Mouse (Mus musculus) lung, embryonic 15.5 days (tissue): ENCODE data around the gene Rbm8a. TPM values are rescaled to one million over a fixed set of nuclear protein-coding genes. Genes with fewer than 3 reads are reported as not detected.

ENCODE experiments used
- ATAC-seq: fragments of 200-750 bp; cut with Nextera tagmentation; 2 replicates; pipeline ENCODE4 v1.8.0; 2017; ENCODE audit warnings: moderate number of reproducible peaks, borderline replicate concordance; ENCODE audit not compliant: low FRiP score, low TSS enrichment; ENCODE audit errors: extremely low read depth
- H3K27ac ChIP-seq: fragments of 300-500 bp; sonication (generic); 2 replicates; pipeline ENCODE4 v1.5.1; 2015; ENCODE audit warnings: moderate library complexity, mild to moderate bottlenecking, inconsistent platforms
- H3K27me3 ChIP-seq: fragments of 300-500 bp; sonication (generic); 2 replicates; pipeline ENCODE4 v1.6.1; 2015; ENCODE audit warnings: inconsistent platforms
- H3K36me3 ChIP-seq: fragments of 300-500 bp; sonication (generic); 2 replicates; pipeline ENCODE4 v1.6.1; 2015; ENCODE audit warnings: inconsistent platforms
- H3K4me1 ChIP-seq: fragments of 300-500 bp; sonication (generic); 2 replicates; pipeline ENCODE4 v1.6.1; 2015; ENCODE audit warnings: inconsistent platforms
- H3K4me2 ChIP-seq: fragments of 300-500 bp; sonication (generic); 2 replicates; pipeline ENCODE4 v1.6.1; 2015; ENCODE audit warnings: inconsistent platforms, mild to moderate bottlenecking, moderate library complexity
- H3K4me3 ChIP-seq: fragments of 300-500 bp; sonication (generic); 2 replicates; pipeline ENCODE4 v1.5.1; 2015; ENCODE audit warnings: mild to moderate bottlenecking, inconsistent platforms
- H3K9ac ChIP-seq: fragments of 300-500 bp; sonication (generic); 2 replicates; pipeline ENCODE4 v1.6.1; 2015; ENCODE audit warnings: inconsistent platforms
- H3K9me3 ChIP-seq: fragments of 300-500 bp; sonication (generic); 2 replicates; pipeline ENCODE4 v1.6.1; 2016; ENCODE audit warnings: inconsistent platforms
- WGBS: fragments of 180-500 bp; shearing (Covaris S2); methylation state at CpG from one replicate; pipeline ENCODE4 v1.1.7; 2015; 5-methylcytosine and 5-hydroxymethylcytosine counted together
- polyA plus RNA-seq: library from polyadenylated mRNA; unstranded; fragments of >200 nt; fragmentation: Nextera tagmentation; extraction: Ambion mirVana; gene quantifications from 2 replicates; pipeline ENCODE4 v1.2.1, GENCODE M21; 2015

The Rbm8a gene
- polyA plus RNA-seq, 1 experiment from 2014 or later = 127 TPM

DNA sequence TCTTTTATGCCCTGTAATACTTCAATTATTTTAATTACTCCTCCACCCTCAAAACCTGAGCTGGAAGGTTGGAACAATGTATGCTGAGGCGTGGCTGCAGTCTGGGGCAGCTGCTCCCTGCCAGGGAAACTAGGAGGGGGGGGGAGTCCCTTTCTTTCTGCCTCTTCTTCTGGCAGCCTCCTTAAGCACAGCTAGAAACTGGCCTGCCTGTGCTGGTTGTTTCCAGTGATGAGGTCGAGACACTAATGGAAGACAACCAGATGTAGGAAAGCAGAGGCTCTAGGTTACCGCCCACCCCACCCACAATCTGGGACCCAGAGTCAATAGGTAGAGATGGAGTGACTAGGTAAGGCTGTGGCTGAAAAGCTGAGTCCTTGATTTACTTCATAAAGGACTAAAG, 46.0 kb downstream of the Rbm8a start:
- WGBS = 57% methylated on average over 3 of the region's 3 CpGs
- no peak overlapping the region for H3K27ac ChIP-seq
- no peaks in the 10 kb centered on the region for H3K36me3 ChIP-seq
- no peak overlapping the region for H3K9ac ChIP-seq
- H3K9me3 ChIP-seq = no peaks in the 10 kb centered on the region
- H3K4me2 ChIP-seq = no peak overlapping the region
- H3K4me1 ChIP-seq = 0 out of 2 replicates have a peak, but pooled peaks cover under 1% of the 10 kb centered on the region
- H3K27me3 ChIP-seq = peaks cover 15% of the 10 kb centered on the region
- ATAC-seq = no peak
- H3K4me3 ChIP-seq = no peak overlapping the region

DNA sequence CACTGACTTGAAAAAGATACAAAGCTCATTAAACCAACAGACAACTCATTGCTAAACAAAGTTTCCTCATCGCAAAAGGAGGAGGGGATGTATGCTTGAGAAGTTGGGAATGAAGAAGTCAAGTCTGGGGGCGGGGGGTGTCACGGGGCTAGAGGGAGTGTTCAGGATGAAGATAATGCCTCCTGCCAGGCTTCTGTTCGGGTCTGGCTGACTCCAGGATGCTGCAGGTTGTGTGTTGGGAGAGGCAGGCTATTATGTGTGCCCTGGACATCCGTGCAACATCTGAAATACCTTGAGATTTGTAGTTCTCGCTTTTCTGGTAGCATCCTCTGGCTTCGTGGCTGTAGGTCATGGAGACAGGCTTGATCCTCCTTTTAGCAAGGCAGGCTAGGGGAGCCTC, 48.7 kb downstream of the Rbm8a start:
- Histone ChIP-seq H3K4me2 (no peak overlapping the region), H3K9me3 (no peaks in the 10 kb centered on the region), H3K27me3 (peaks cover 25% of the 10 kb centered on the region), H3K4me3 (no peak overlapping the region), H3K9ac (no peak overlapping the region), H3K27ac (no peak overlapping the region), H3K36me3 (no peaks in the 10 kb centered on the region), H3K4me1 (no peaks in the 10 kb centered on the region)
- 66% methylated on average over 7 of the region's 7 CpGs for WGBS
- no peak for ATAC-seq

DNA sequence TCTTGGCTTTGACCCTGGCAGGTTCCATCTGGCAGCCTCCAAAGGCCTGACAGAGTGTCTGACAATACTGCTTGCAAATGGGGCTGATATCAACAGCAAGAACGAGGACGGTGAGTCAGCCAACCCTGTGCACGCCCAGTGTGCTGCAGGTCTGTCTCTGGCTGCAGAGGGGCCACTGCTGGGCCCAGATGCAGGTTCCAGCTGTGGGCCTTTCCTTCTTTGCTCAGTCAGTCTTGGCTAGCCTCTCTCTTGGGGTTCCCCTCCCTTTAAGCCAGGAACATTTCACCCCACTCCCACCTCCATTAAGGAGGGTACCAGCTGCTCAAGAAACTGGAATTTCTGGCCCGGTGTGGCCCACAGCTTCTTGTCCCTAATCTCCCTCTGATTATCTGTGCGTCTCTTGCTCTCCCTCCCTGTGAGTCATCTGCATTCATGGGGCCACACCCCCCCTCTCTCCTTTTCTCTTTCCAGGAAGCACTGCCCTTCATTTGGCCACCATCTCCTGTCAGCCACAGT, 49.5 kb downstream of the Rbm8a start:
- Histone ChIP-seq H3K4me1 (no peaks in the 10 kb centered on the region), H3K4me3 (no peak overlapping the region), H3K36me3 (no peaks in the 10 kb centered on the region), H3K27ac (no peak overlapping the region), H3K9me3 (no peaks in the 10 kb centered on the region), H3K9ac (no peak overlapping the region), H3K27me3 (peaks cover 33% of the 10 kb centered on the region), H3K4me2 (no peak overlapping the region)
- ATAC-seq = no peak
- 34% methylated on average over 5 of the region's 5 CpGs for WGBS

DNA sequence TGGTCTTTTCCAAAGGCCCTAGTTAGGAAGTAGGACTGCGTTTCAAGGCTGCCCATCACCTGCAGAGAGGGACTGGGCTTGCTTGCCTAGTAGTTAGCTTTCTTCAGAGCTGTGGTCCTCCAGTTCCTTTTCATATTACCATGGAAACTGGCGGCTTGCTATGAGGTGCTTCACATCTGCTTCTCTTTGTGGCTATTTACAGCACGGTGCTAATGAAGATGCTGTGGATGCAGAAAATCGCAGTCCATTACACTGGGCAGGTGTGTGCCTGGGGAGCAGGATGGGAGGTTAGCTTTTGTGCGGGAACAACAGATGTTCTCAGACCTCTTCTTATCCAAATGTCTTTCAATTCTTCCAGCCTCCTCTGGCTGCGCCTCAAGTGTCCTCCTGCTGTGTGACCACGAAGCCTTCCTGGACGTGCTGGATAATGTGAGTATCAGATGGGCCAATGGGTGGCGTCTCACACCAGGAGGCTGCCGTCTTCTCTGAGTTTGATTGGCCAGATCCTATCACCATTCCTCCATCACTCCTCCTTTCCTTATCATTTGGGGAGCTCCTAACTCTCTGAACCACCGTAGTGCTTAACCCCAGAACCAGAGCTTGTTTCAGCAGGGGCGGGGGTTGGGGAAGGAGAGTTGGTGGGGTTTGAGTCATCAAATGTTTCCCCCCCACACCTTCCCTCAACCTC, 50.7 kb downstream of the Rbm8a start:
- ATAC-seq = no peak
- H3K36me3 ChIP-seq = no peaks in the 10 kb centered on the region
- whole genome bisulfite sequencing = 28% methylated on average over 12 of the region's 12 CpGs

More for the DNA sequence above, 50.7 kb downstream of the Rbm8a start:
- Histone ChIP-seq H3K9ac (no peak overlapping the region), H3K27ac (no peak overlapping the region), H3K4me2 (no peak overlapping the region), H3K4me3 (no peak overlapping the region), H3K9me3 (no peaks in the 10 kb centered on the region), H3K27me3 (peaks cover 44% of the 10 kb centered on the region), H3K4me1 (no peaks in the 10 kb centered on the region)

Other genes with a start within 250 kb of the Rbm8a start
- gene BC107364, start 177.6 kb upstream of the Rbm8a start, polyA plus RNA-seq = 0.14 TPM in 1 of 2 replicates, not detected in the other
- gene Hfe2, start 104.8 kb upstream of the Rbm8a start, polyA plus RNA-seq = 0.55 and 0.57 TPM in 2 replicates
- 129 and 141 TPM in 2 replicates for gene Txnip, start 72.0 kb upstream of the Rbm8a start, polyA plus RNA-seq
- 1.1 and 1.3 TPM in 2 replicates for gene Gm16253, start 52.9 kb upstream of the Rbm8a start, polyA plus RNA-seq
- gene Polr3gl, start 35.8 kb upstream of the Rbm8a start, polyA plus RNA-seq = 38.3 and 39.8 TPM in 2 replicates
- gene Ankrd34a, start 33.3 kb upstream of the Rbm8a start, polyA plus RNA-seq = 1.8 and 2.2 TPM in 2 replicates
- gene Lix1l, start 28.8 kb upstream of the Rbm8a start, polyA plus RNA-seq = 6.9 and 7.9 TPM in 2 replicates
- gene Pex11b, start 5.4 kb downstream of the Rbm8a start, polyA plus RNA-seq = 56.2 and 58.3 TPM in 2 replicates
- gene Gm42957, start 5.5 kb downstream of the Rbm8a start, polyA plus RNA-seq = 0.14 TPM in 1 of 2 replicates, not detected in the other
- gene Itga10, start 15.7 kb downstream of the Rbm8a start, polyA plus RNA-seq = 0.99 and 1.00 TPM in 2 replicates
- gene Ankrd35, start 40.2 kb downstream of the Rbm8a start, polyA plus RNA-seq = 0.24 and 0.52 TPM in 2 replicates
- 49.0 and 52.1 TPM in 2 replicates for gene Pias3, start 66.5 kb downstream of the Rbm8a start, polyA plus RNA-seq
- gene Nudt17, start 78.6 kb downstream of the Rbm8a start, polyA plus RNA-seq = 7.7 and 8.5 TPM in 2 replicates
- 34.9 and 38.2 TPM in 2 replicates for gene Polr3c, start 97.7 kb downstream of the Rbm8a start, polyA plus RNA-seq
- gene Rnf115, start 97.7 kb downstream of the Rbm8a start, polyA plus RNA-seq = 50.7 and 52.3 TPM in 2 replicates
- 0.14 and 0.42 TPM in 2 replicates for gene Pdzk1, start 199.4 kb downstream of the Rbm8a start, polyA plus RNA-seq
- gene Cd160, start 199.4 kb downstream of the Rbm8a start, polyA plus RNA-seq = 0.15 and 1.6 TPM in 2 replicates